Mouse (Mus musculus) embryonic facial prominence, embryonic 12.5 days (tissue): ENCODE data around the gene Gfra4. TPM values are rescaled to one million over a fixed set of nuclear protein-coding genes. Genes with fewer than 3 reads are reported as not detected.

Experiments used
- ATAC-seq: fragments of 200-750 bp; cut with Nextera tagmentation; 2 replicates; pipeline ENCODE4 v1.8.0; 2017; ENCODE audit not compliant: insufficient number of reproducible peaks, insufficient read depth, low FRiP score, low TSS enrichment
- H3K27ac ChIP-seq: fragments of 300-500 bp; sonication (generic); 2 replicates; pipeline ENCODE4 v1.5.1; 2016; ENCODE audit warnings: mild to moderate bottlenecking
- H3K27me3 ChIP-seq: fragments of 300-500 bp; sonication (generic); 2 replicates; pipeline ENCODE4 v1.6.1; 2016; ENCODE audit warnings: mild to moderate bottlenecking, moderate library complexity
- H3K36me3 ChIP-seq: fragments of 300-500 bp; sonication (generic); 2 replicates; pipeline ENCODE4 v1.6.1; 2016; ENCODE audit warnings: mild to moderate bottlenecking
- H3K4me1 ChIP-seq: fragments of 300-500 bp; sonication (generic); 2 replicates; pipeline ENCODE4 v1.6.1; 2016
- H3K4me2 ChIP-seq: fragments of 300-500 bp; sonication (generic); replicated peaks from 2 replicates; pipeline ENCODE4 v1.6.1; 2016; ENCODE audit warnings: mild to moderate bottlenecking, moderate library complexity
- H3K4me3 ChIP-seq: fragments of 300-500 bp; sonication (generic); 2 replicates; pipeline ENCODE4 v1.5.1; 2016; ENCODE audit warnings: mild to moderate bottlenecking
- H3K9ac ChIP-seq: fragments of 300-500 bp; sonication (generic); 2 replicates; pipeline ENCODE4 v1.6.1; 2016; ENCODE audit warnings: mild to moderate bottlenecking, moderate library complexity
- H3K9me3 ChIP-seq: fragments of 300-500 bp; sonication (generic); 2 replicates; pipeline ENCODE4 v1.6.1; 2016; ENCODE audit warnings: mild to moderate bottlenecking, moderate library complexity
- WGBS: fragments of 180-500 bp; shearing (Covaris S2); methylation state at CpG from one replicate; pipeline ENCODE4 v1.1.7; 2016; 5-methylcytosine and 5-hydroxymethylcytosine counted together
- polyA plus RNA-seq: library from polyadenylated mRNA; unstranded; fragments of >200 nt; fragmentation: Nextera tagmentation; extraction: Ambion mirVana; gene quantifications from 2 replicates; pipeline ENCODE4 v1.2.1, GENCODE M21; 2016

Gfra4 gene
- polyA plus RNA-seq, 1 experiment from 2014 or later: 25.0 TPM

DNA sequence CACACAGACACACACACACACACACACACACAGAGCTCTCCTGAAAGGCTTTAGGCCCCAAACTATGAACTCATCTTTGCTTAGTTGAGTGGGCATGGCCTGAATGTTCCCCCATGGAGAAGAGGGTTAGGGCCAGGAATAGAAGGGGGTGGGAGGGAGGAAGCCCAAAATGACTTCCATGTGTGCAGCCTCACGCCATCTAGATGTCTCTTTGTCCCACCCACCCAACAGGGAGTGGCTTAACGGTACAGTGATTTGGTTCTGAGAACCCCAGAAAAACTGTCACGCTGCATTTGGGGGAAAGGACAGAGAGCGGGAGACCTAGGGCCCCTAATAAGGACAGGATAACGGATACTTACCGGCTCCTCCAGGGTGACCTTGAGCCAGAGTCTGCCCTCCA is 17.9 kb upstream of the Gfra4 start:
- 24% methylated on average over 6 of the region's 6 CpGs for WGBS
- Histone ChIP-seq H3K4me1 (peaks cover 39% of the 10 kb centered on the region), H3K27ac (peak overlapping the region; percentile 63; the same call in 1 of the 2 replicates), H3K9me3 (no peaks in the 10 kb centered on the region), H3K36me3 (no peaks in the 10 kb centered on the region), H3K4me2 (no peak overlapping the region; the same call in 1 of the 2 replicates), H3K4me3 (no peak overlapping the region), H3K9ac (no peak overlapping the region), H3K27me3 (peaks cover 47% of the 10 kb centered on the region)
- peak; percentile 44; the same call in 1 of the 2 replicates for ATAC-seq

DNA sequence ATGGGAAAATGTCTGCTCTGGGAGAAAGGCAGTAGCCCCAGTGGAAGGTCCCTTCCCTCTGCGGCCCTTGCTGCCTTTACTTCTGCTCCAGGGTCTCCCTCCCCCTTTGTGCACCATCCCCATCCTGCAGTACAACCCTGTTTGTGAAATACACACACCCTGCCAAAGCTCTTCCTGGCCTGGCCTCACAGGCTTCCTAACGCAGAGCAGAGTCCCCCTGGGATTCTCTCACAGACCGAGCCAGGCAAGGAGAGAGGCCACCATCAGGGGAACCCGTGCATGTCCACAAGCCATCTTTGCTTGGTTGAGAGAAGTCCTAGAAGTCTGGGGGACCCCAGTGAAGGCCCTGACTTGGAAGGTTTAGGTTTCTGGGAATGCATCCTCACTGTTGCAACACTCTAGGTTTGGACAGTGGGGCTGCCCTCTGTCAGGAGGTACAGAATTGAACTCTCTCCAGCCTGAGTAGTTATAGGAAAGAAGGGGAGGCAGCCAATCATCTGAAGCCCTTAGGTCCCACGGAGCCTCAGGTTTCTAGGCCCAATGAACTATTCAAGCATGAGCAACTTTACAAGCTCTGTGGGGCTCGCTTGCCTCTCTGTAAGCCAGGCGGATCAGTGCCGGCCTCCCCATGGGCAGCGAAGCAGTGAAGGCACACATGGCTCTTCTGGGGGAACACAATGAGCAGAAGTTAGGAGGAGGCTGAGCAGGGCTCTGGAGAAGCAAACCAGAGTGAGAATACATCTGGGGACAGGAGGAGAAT is 17.1 kb upstream of the Gfra4 start:
- WGBS: 61% methylated on average over 9 of the region's 9 CpGs
- Histone ChIP-seq H3K4me1 (peaks cover 47% of the 10 kb centered on the region), H3K27me3 (peaks cover 56% of the 10 kb centered on the region), H3K27ac (peak overlapping the region; percentile 63), H3K4me3 (no peak overlapping the region), H3K9ac (no peak overlapping the region), H3K36me3 (no peaks in the 10 kb centered on the region), H3K9me3 (no peaks in the 10 kb centered on the region), H3K4me2 (no peak overlapping the region)
- ATAC-seq: no peak

DNA sequence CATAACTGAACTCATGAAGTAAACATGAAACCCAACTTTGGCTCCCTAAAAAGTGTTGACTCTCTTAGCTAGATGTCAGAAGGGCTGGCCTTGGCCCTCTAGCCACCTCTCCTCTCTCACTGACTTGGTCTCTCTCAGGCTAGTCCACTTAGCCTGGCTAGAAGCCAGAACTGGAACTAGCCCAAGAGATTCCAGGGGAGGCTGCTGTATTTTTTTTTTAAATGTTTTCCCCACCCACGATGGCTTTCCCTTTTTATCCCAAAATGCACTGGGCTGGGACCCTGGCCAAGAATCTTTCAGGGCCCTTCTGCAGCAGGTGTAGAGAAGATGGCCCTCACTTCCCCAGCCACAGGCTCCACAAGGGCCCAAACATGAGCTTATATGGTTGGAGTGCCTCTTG is 16.5 kb upstream of the Gfra4 start:
- Histone ChIP-seq H3K4me2 (no peak overlapping the region), H3K4me3 (no peak overlapping the region), H3K27ac (no peak overlapping the region), H3K27me3 (peaks cover 56% of the 10 kb centered on the region), H3K4me1 (peaks cover 51% of the 10 kb centered on the region), H3K9ac (no peak overlapping the region), H3K36me3 (no peaks in the 10 kb centered on the region), H3K9me3 (no peaks in the 10 kb centered on the region)
- no peak for ATAC-seq
- WGBS: 44% methylated on average over 1 of the region's 1 CpGs

DNA sequence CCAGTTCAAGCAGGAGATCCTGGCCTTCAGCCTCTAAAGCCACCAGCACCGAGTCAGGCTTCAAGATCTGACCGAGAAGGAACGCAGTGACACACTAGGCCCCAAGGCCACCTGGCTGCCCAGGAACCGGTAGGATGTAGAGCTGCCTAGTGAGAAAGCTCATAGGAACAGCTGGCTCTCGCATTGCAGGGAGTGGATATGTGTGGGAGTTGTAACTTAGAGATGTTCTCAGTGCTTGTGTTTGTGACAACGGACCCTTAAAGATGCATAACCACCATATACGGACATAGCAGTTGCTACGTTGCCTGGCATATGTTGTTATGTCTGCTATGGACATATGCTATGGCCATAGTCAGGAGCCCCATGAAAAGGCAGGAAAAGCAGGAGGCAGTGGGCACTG is 15.8 kb upstream of the Gfra4 start:
- H3K36me3 ChIP-seq: no peaks in the 10 kb centered on the region
- no peaks in the 10 kb centered on the region for H3K9me3 ChIP-seq
- ATAC-seq: no peak
- peaks cover 60% of the 10 kb centered on the region for H3K27me3 ChIP-seq
- no peak overlapping the region for H3K4me3 ChIP-seq
- 95% methylated on average over 8 of the region's 8 CpGs for WGBS
- no peak overlapping the region for H3K27ac ChIP-seq
- no peak overlapping the region for H3K4me2 ChIP-seq
- no peak overlapping the region for H3K9ac ChIP-seq
- peaks cover 58% of the 10 kb centered on the region for H3K4me1 ChIP-seq

DNA sequence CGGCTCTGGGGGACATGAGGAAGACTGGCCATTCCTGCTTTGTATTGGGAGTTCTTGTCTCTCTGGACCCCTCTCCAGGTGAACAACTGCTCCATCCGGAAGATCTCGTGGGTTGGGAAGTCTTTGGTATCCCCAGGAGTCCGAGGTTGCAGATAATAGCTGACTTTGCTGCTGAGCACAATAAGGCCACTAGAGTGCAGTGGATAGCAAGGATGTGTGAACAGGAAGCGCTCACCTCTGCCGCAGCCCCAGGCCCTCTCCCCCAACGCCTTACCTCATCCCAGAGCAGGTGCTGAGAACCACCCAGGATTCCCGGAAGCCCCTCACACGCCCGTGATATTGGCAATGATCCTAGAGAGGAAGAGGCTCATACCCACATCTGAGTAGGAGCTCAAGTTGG is 13.3 kb upstream of the Gfra4 start:
- no peak for ATAC-seq
- H3K9ac ChIP-seq: no peak overlapping the region
- no peak overlapping the region for H3K4me3 ChIP-seq
- H3K4me1 ChIP-seq: peaks cover 55% of the 10 kb centered on the region
- H3K9me3 ChIP-seq: no peaks in the 10 kb centered on the region
- H3K36me3 ChIP-seq: no peaks in the 10 kb centered on the region
- 5% methylated on average over 10 of the region's 10 CpGs for WGBS
- H3K4me2 ChIP-seq: peak overlapping the region; percentile 50
- H3K27ac ChIP-seq: no peak overlapping the region
- H3K27me3 ChIP-seq: peaks cover 65% of the 10 kb centered on the region

DNA sequence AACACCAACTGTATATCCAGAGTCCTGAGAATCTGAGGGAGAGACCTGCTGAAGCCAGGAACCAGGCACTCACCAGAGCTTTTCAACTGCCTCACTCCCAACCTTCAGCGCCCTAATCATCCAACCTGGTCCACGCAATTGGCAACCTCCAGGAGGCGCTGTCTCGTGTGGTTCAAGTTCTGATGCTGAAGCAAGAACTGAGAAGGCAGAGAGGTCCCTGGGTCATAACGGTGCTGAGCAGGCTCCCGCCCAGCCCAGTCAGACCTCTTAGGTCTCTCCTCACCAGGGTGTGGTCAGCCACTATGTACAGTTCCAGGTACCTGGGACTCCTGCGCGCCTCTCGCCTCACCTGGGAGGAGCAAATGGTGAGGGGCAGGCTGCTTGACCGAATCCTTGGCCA is 12.7 kb upstream of the Gfra4 start:
- WGBS: 2% methylated on average over 10 of the region's 10 CpGs
- Histone ChIP-seq H3K4me2 (peak overlapping the region; percentile 50), H3K27ac (no peak overlapping the region), H3K9ac (no peak overlapping the region), H3K4me1 (peaks cover 49% of the 10 kb centered on the region), H3K9me3 (no peaks in the 10 kb centered on the region), H3K4me3 (no peak overlapping the region), H3K27me3 (peaks cover 70% of the 10 kb centered on the region), H3K36me3 (no peaks in the 10 kb centered on the region)
- no peak for ATAC-seq

DNA sequence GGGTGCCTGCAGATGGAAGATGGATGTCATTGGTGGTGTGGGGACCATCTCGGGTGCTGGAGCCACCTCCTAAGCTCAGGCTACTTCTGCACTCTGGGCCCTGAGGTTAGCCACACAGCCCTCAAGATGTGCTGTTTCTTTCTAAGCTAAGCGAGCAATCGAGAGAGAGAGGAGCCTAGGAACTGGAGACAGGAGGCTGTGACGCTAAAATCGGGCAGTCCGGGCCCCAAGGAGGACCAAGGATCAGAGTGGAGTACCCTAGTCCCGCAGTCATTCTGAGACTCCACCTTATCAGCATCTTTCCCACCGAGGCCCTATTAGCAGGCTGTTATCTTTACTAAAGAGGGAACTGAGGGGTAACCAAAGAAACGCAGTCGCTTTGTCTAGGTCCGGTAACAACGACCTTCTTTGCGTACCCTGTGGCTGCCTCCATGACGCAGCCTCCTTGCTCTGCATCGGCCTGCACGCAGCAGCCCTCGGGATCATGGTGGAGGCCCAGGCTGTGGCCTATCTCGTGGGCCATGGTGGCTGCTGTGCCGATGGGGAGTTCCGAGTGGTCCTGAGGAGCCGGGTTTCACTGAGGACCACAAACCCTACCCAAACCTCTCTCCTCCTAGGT is 11.9 kb upstream of the Gfra4 start:
- H3K27me3 ChIP-seq: peaks cover 72% of the 10 kb centered on the region
- H3K27ac ChIP-seq: no peak overlapping the region
- no peaks in the 10 kb centered on the region for H3K36me3 ChIP-seq
- no peaks in the 10 kb centered on the region for H3K9me3 ChIP-seq
- H3K4me2 ChIP-seq: peak overlapping the region; percentile 50
- 0 out of 2 replicates have a peak overlapping the region, but pooled peaks have one; percentile 40 for H3K9ac ChIP-seq
- 3% methylated on average over 21 of the region's 21 CpGs for WGBS
- peaks cover 40% of the 10 kb centered on the region for H3K4me1 ChIP-seq
- peak overlapping the region; percentile 34 for H3K4me3 ChIP-seq
- no peak for ATAC-seq

DNA sequence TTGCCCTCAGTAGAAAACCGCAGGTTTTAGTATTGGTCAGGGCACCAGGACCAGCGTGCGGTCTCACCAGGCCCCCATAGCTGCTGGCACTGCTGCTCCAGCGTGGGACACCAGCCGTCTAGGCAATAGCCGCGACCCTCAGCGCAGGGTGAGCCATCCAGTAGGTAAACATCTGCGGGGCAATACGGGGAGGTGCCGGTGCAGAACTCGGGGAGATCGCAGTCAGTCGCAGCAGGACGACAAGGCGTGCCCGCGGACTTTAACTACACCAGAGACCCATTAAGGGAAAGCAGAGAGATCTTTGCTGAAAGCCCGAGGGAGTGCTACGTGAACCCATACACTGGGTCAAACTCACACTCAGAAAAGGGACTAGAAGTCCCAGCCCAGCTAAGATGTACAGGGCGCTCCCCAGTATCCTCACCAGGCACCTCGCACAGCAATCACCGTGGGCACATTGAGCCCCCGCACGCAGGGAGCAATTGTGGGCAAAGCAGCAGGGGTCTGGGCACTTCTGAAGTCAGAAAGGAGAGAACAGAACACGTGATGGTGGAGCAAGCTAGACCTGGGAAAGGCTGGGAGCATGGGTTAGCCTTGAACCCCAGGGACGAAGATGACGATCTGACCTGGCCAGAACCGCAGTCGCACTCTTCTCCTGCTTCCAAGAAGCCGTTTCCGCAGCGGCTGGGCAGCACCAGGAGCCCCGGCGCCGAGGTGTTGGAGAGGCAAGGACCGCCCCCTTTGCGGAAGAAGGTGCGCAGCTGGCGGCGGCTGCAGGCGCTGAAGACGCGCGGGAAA is 11.2 kb upstream of the Gfra4 start:
- Histone ChIP-seq H3K9ac (peak overlapping the region; percentile 40; the same call in 1 of the 2 replicates), H3K36me3 (no peaks in the 10 kb centered on the region), H3K4me1 (peaks cover 33% of the 10 kb centered on the region), H3K27ac (no peak overlapping the region), H3K4me3 (peak overlapping the region; percentile 34), H3K4me2 (peak overlapping the region; percentile 50), H3K27me3 (peaks cover 72% of the 10 kb centered on the region), H3K9me3 (no peaks in the 10 kb centered on the region)
- no peak for ATAC-seq
- WGBS: 2% methylated on average over 45 of the region's 45 CpGs

DNA sequence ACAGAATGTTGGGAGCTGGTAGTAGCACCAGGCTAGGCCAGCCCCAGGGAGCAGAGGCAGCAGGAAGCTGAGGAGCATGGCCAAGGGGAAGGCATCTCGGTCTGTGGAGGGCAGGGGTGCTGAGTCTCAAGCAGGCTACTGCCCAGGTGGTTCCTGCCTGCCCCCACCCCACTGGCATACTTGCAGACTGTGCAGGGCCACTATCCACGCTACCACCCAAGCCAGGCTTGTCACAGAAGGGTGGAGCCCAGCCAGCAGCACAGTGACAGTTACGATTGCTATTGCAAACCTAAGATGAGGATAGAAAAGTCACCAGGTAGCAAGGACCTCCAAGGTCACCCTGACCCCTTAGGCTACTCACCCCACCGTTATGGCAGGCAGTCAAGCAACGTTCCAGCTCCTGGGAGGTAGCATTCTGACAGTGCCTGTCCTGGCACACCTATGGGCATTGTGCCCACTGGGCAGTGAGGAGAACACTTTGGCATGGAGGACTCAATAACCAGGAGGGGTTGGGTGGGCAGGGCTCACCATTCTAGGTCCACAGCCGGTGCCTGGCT is 10.1 kb upstream of the Gfra4 start:
- Histone ChIP-seq H3K4me2 (no peak overlapping the region), H3K4me3 (no peak overlapping the region), H3K9ac (no peak overlapping the region), H3K27ac (no peak overlapping the region), H3K36me3 (no peaks in the 10 kb centered on the region), H3K9me3 (no peaks in the 10 kb centered on the region), H3K4me1 (peaks cover 31% of the 10 kb centered on the region), H3K27me3 (peaks cover 72% of the 10 kb centered on the region)
- ATAC-seq: no peak
- 67% methylated on average over 6 of the region's 6 CpGs for WGBS

DNA sequence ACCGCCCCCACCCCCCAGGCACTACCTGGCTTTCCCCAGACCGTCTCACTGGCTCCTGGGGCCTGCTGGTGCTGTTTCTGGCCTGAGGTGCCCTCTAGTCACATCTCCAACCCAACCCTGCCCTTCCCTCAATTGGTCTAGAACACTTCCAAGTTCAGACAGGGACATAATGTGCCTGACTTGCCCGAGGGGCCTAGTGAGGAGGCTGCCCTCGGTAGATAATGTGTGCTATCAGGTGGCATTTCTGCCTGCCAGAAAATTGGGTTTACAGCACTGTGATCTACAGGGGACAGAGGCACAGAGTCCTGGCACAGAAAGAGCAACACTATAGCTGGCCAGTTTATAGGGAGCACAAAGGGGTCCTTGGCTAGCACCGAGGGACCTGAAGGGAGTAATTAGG is 9.2 kb upstream of the Gfra4 start:
- H3K4me1 ChIP-seq: peaks cover 31% of the 10 kb centered on the region
- H3K4me3 ChIP-seq: no peak overlapping the region
- ATAC-seq: no peak
- H3K4me2 ChIP-seq: no peak overlapping the region
- WGBS: 59% methylated on average over 5 of the region's 5 CpGs
- peaks cover 66% of the 10 kb centered on the region for H3K27me3 ChIP-seq
- H3K36me3 ChIP-seq: no peaks in the 10 kb centered on the region
- no peaks in the 10 kb centered on the region for H3K9me3 ChIP-seq
- no peak overlapping the region for H3K9ac ChIP-seq
- H3K27ac ChIP-seq: no peak overlapping the region

DNA sequence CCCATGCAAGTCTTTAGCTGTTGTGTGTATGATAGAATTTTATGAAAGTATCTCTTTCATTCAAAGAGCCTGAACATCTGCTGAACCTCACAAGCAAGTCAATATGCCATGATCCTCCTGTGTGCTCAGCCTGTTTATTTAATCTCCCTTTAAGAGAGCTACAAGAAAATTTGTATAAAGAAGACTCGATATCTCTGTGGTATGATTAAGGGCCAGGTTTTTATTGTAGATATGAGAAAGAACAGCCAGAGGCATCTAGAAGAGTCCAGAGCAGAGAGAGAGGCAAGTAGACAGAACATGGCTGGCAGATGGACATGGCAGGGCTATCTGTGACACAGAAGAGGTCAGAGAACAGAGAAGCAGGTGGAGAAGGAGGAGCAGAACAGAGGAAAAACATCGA is 3.1 kb upstream of the Gfra4 start:
- Histone ChIP-seq H3K4me3 (no peak overlapping the region), H3K9me3 (no peaks in the 10 kb centered on the region), H3K27me3 (peaks cover 30% of the 10 kb centered on the region), H3K4me2 (no peak overlapping the region), H3K27ac (no peak overlapping the region), H3K9ac (no peak overlapping the region), H3K36me3 (no peaks in the 10 kb centered on the region), H3K4me1 (peaks cover 12% of the 10 kb centered on the region; the same call in 1 of the 2 replicates)
- no peak for ATAC-seq
- 71% methylated on average over 2 of the region's 2 CpGs for WGBS
